Mouse (Mus musculus): ENCODE results near the gene Galnt12.
"Not testable (repeated sequence)": the region's sequence is repeated elsewhere in the genome, so short reads cannot be mapped to it uniquely, and the experiment has no call there.

Galnt12 gene

GRCm38 (mm10) chr4:47091493-47092386 is at the start of gene Galnt12:
TSS of gene Galnt12 (plus strand) at chr4:47091909.
- DNase-seq (ENCODE audit: low read depth, low spot score), result no peak

GRCm38 (mm10) chr4:47043866-47044265 is 47.8 kb upstream of the Galnt12 start:
- no peak for DNase-seq (ENCODE audit: low read depth, low spot score)

GRCm38 (mm10) chr4:47046974-47047373 is 44.7 kb upstream of the Galnt12 start:
- peak; percentile 71 for DNase-seq (ENCODE audit: low read depth, low spot score)

GRCm38 (mm10) chr4:47047765-47048164 is 43.9 kb upstream of the Galnt12 start:
- no peak for DNase-seq (ENCODE audit: low read depth, low spot score)

GRCm38 (mm10) chr4:47049216-47049615 is 42.5 kb upstream of the Galnt12 start:
- no peak for DNase-seq (ENCODE audit: low read depth, low spot score)

GRCm38 (mm10) chr4:47050167-47050566 is 41.5 kb upstream of the Galnt12 start:
- peak; percentile 88 for DNase-seq (ENCODE audit: low read depth, low spot score)

GRCm38 (mm10) chr4:47050642-47051381 is 40.9 kb upstream of the Galnt12 start:
- no peak for DNase-seq (ENCODE audit: low read depth, low spot score)

- DNase-seq (ENCODE audit: low read depth, low spot score), result no peak
These were observed 39.8 kb upstream of the Galnt12 start for GRCm38 (mm10) chr4:47051905-47052304.

- not testable (repeated sequence) for DNase-seq (ENCODE audit: low read depth, low spot score)
These were observed 36.5 kb upstream of the Galnt12 start for GRCm38 (mm10) chr4:47055170-47055569.

GRCm38 (mm10) chr4:47055570-47056080 is 36.1 kb upstream of the Galnt12 start:
- DNase-seq (ENCODE audit: low read depth, low spot score), result no peak

- DNase-seq (ENCODE audit: low read depth, low spot score), result peak; percentile 57
These were observed 34.8 kb upstream of the Galnt12 start, which contains the start of gene Anks6 for GRCm38 (mm10) chr4:47056791-47057509. TSS of gene Anks6 (minus strand) at chr4:47057427.

- peak; percentile 5 for DNase-seq (ENCODE audit: low read depth, low spot score)
These were observed 34.0 kb upstream of the Galnt12 start for GRCm38 (mm10) chr4:47057510-47058325.

- no peak for DNase-seq (ENCODE audit: low read depth, low spot score)
These were observed 30.8 kb upstream of the Galnt12 start for GRCm38 (mm10) chr4:47060900-47061299.

GRCm38 (mm10) chr4:47075054-47075453 is 16.7 kb upstream of the Galnt12 start:
- DNase-seq (ENCODE audit: low read depth, low spot score), result peak; percentile 9

GRCm38 (mm10) chr4:47079997-47080646 is 11.6 kb upstream of the Galnt12 start:
- DNase-seq (ENCODE audit: low read depth, low spot score), result no peak

- DNase-seq (ENCODE audit: low read depth, low spot score), result no peak
These were observed 11.1 kb upstream of the Galnt12 start for GRCm38 (mm10) chr4:47080647-47081010.

GRCm38 (mm10) chr4:47083824-47084223 is 7.9 kb upstream of the Galnt12 start:
- DNase-seq (ENCODE audit: low read depth, low spot score), result no peak

- no peak for DNase-seq (ENCODE audit: low read depth, low spot score)
These were observed 3.0 kb upstream of the Galnt12 start for GRCm38 (mm10) chr4:47088671-47089070.

- no peak for DNase-seq (ENCODE audit: low read depth, low spot score)
These were observed 795 bp downstream of the Galnt12 start for GRCm38 (mm10) chr4:47092387-47093021.

- DNase-seq (ENCODE audit: low read depth, low spot score), result no peak
These were observed 1.5 kb downstream of the Galnt12 start for GRCm38 (mm10) chr4:47093161-47093560.
